Mouse (Mus musculus) stomach, postnatal 0 days (tissue): ENCODE results near the gene Ypel1. TPM values are rescaled to one million over a fixed set of nuclear protein-coding genes. Genes with fewer than 3 reads are reported as not detected.

Source experiments
- ATAC-seq: fragments of 200-750 bp; cut with Nextera tagmentation; 2 replicates; pipeline ENCODE4 v1.8.0; 2017; ENCODE audit not compliant: low FRiP score, low TSS enrichment
- DNase-seq: peaks from one replicate; pipeline ENCODE4 v3.0.0-alpha.2; 2016; ENCODE audit warnings: low spot score
- H3K27ac ChIP-seq: fragments of 300-500 bp; sonication (generic); replicated peaks from 2 replicates; pipeline ENCODE4 v1.5.1; 2014; ENCODE audit warnings: mild to moderate bottlenecking, control low read depth
- H3K27me3 ChIP-seq: fragments of 300-500 bp; sonication (generic); 2 replicates; pipeline ENCODE4 v1.6.1; 2014; ENCODE audit warnings: low read length; ENCODE audit not compliant: control insufficient read depth, insufficient read depth
- H3K36me3 ChIP-seq: fragments of 300-500 bp; sonication (generic); 2 replicates; pipeline ENCODE4 v1.6.1; 2014; ENCODE audit warnings: low read length, mixed read lengths; ENCODE audit not compliant: control insufficient read depth, insufficient read depth
- H3K4me1 ChIP-seq: fragments of 300-500 bp; sonication (generic); replicated peaks from 2 replicates; pipeline ENCODE4 v1.6.1; 2014; ENCODE audit warnings: antibody characterized with exemption; ENCODE audit not compliant: control insufficient read depth, insufficient read depth
- H3K4me2 ChIP-seq: fragments of 300-500 bp; sonication (generic); replicated peaks from 2 replicates; pipeline ENCODE4 v1.6.1; 2014; ENCODE audit warnings: low read depth, mild to moderate bottlenecking, control low read depth, moderate library complexity
- H3K4me3 ChIP-seq: fragments of 300-500 bp; sonication (generic); 2 replicates; pipeline ENCODE4 v1.5.1; 2014; ENCODE audit warnings: low read depth, low read length, control low read depth
- H3K9ac ChIP-seq: fragments of 300-500 bp; sonication (generic); 2 replicates; pipeline ENCODE4 v1.6.1; 2014; ENCODE audit warnings: mild to moderate bottlenecking, low read length, control low read depth, mixed read lengths
- H3K9me3 ChIP-seq: fragments of 300-500 bp; sonication (generic); 2 replicates; pipeline ENCODE4 v1.6.1; 2016; ENCODE audit warnings: low read length; ENCODE audit not compliant: control insufficient read depth
- CTCF ChIP-seq: IDR thresholded peaks from 2 replicates; pipeline ENCODE4 v1.5.1; 2016; ENCODE audit warnings: antibody characterized with exemption, low read depth, mild to moderate bottlenecking, moderate library complexity
- EP300 ChIP-seq: optimal IDR thresholded peaks from 2 replicates; pipeline ENCODE3; 2016; ENCODE audit warnings: antibody characterized with exemption
- WGBS: fragments of 180-500 bp; shearing (Covaris S2); extraction: QIAGEN DNeasy Blood & Tissue Kit; methylation state at CpG from one replicate; pipeline ENCODE4 v1.1.7; 2014; 5-methylcytosine and 5-hydroxymethylcytosine counted together
- polyA plus RNA-seq: library from polyadenylated mRNA; unstranded; fragments of >200 nt; fragmentation: Nextera tagmentation; extraction: Ambion mirVana; gene quantifications from 2 replicates; pipeline ENCODE4 v1.2.1, GENCODE M21; 2015

The Ypel1 gene
- polyA plus RNA-seq, 1 experiment from 2014 or later, result 5.9 TPM

GRCm38 (mm10) chr16:17117309-17117799 lies 47.9 kb downstream of the Ypel1 start:
- 89% methylated on average over 5 of the region's 5 CpGs for WGBS
- H3K36me3 ChIP-seq, result no peaks in the 10 kb centered on the region

GRCm38 (mm10) chr16:17121569-17121968 lies 52.1 kb downstream of the Ypel1 start:
- WGBS, result 69% methylated on average over 13 of the region's 14 CpGs
- DNase-seq (no peak), ATAC-seq (no peak)
- Histone ChIP-seq H3K9ac (no peak overlapping the region), H3K4me1 (0 out of 2 replicates have a peak, but pooled peaks cover 3% of the 10 kb centered on the region), H3K27me3 (no peaks in the 10 kb centered on the region), H3K4me3 (no peak overlapping the region), H3K36me3 (no peaks in the 10 kb centered on the region), H3K27ac (no peak overlapping the region), H3K4me2 (no peak overlapping the region), H3K9me3 (no peaks in the 10 kb centered on the region)
- no peak for TF ChIP-seq CTCF
- no peak for TF ChIP-seq EP300

More at GRCm38 (mm10) chr16:17117309-17117799, 47.9 kb downstream of the Ypel1 start:
- Histone ChIP-seq H3K4me3 (no peak overlapping the region), H3K9ac (no peak overlapping the region), H3K4me2 (no peak overlapping the region), H3K4me1 (no peaks in the 10 kb centered on the region), H3K27ac (no peak overlapping the region), H3K27me3 (no peaks in the 10 kb centered on the region), H3K9me3 (no peaks in the 10 kb centered on the region)
- no peak for DNase-seq
- no peak for ATAC-seq
- TF ChIP-seq CTCF (no peak), EP300 (no peak)

GRCm38 (mm10) chr16:17124119-17124870 lies 54.8 kb downstream of the Ypel1 start:
- H3K4me1 ChIP-seq, result 0 out of 2 replicates have a peak, but pooled peaks cover 3% of the 10 kb centered on the region
- ATAC-seq (peak; percentile 3; the same call in 1 of the 2 replicates), DNase-seq (peak; percentile 27)
- H3K27me3 ChIP-seq, result no peaks in the 10 kb centered on the region
- peak overlapping the region; percentile 45 for H3K9ac ChIP-seq
- peak overlapping the region; percentile 67 for H3K4me2 ChIP-seq
- H3K4me3 ChIP-seq, result peak overlapping the region; percentile 32
- H3K36me3 ChIP-seq, result no peaks in the 10 kb centered on the region
- 7% methylated on average over 22 of the region's 22 CpGs for WGBS
- H3K9me3 ChIP-seq, result no peaks in the 10 kb centered on the region
- no peak for TF ChIP-seq CTCF
- TF ChIP-seq EP300, result no peak
- H3K27ac ChIP-seq, result no peak overlapping the region; the same call in 1 of the 2 replicates

GRCm38 (mm10) chr16:17124871-17125520 lies 55.5 kb downstream of the Ypel1 start, which contains the start of gene 2610318N02Rik:
2610318N02Rik (minus strand) TSS chr16:17125167.
- TF ChIP-seq EP300 (no peak), CTCF (peak; percentile 15; the same call in 1 of the 2 replicates)
- Histone ChIP-seq H3K4me1 (0 out of 2 replicates have a peak, but pooled peaks cover 3% of the 10 kb centered on the region), H3K27me3 (no peaks in the 10 kb centered on the region), H3K36me3 (no peaks in the 10 kb centered on the region), H3K9ac (peak within 1 kb of the TSS; percentile 45), H3K9me3 (no peaks in the 10 kb centered on the region), H3K4me3 (peak within 1 kb of the TSS; percentile 32), H3K27ac (no peak within 1 kb of the TSS; the same call in 1 of the 2 replicates), H3K4me2 (peak within 1 kb of the TSS; percentile 67)
- ATAC-seq (peak; percentile 88), DNase-seq (peak; percentile 85)
- WGBS, result 3% methylated on average over 25 of the region's 25 CpGs

- Histone ChIP-seq H3K27me3 (no peaks in the 10 kb centered on the region), H3K36me3 (no peaks in the 10 kb centered on the region), H3K27ac (no peak overlapping the region), H3K4me2 (no peak overlapping the region), H3K9me3 (no peaks in the 10 kb centered on the region), H3K4me3 (no peak overlapping the region), H3K9ac (no peak overlapping the region), H3K4me1 (0 out of 2 replicates have a peak, but pooled peaks cover 5% of the 10 kb centered on the region)
- no peak for ATAC-seq
- peak; percentile 69 for DNase-seq
- WGBS, result 100% methylated on average over 1 of the region's 1 CpGs
- TF ChIP-seq EP300 (no peak), CTCF (peak; percentile 86)
Measured at GRCm38 (mm10) chr16:17127292-17127691, 57.8 kb downstream of the Ypel1 start.
